Mouse (Mus musculus) midbrain, embryonic 12.5 days (tissue): ENCODE data around the gene Rexo5. TPM values are rescaled to one million over a fixed set of nuclear protein-coding genes. Genes with fewer than 3 reads are reported as not detected.

ENCODE experiments used
- ATAC-seq: fragments of 200-750 bp; cut with Nextera tagmentation; 2 replicates; pipeline ENCODE4 v1.8.0; 2017; ENCODE audit warnings: low read depth, moderate TSS enrichment, moderate library complexity; ENCODE audit not compliant: low FRiP score
- H3K27ac ChIP-seq: fragments of 300-500 bp; sonication (generic); replicated peaks from 2 replicates; pipeline ENCODE4 v1.5.1; 2016; ENCODE audit warnings: mild to moderate bottlenecking
- H3K27me3 ChIP-seq: fragments of 300-500 bp; sonication (generic); 2 replicates; pipeline ENCODE4 v1.6.1; 2016; ENCODE audit warnings: mild to moderate bottlenecking
- H3K36me3 ChIP-seq: fragments of 300-500 bp; sonication (generic); 2 replicates; pipeline ENCODE4 v1.6.1; 2016
- H3K4me1 ChIP-seq: fragments of 300-500 bp; sonication (generic); 2 replicates; pipeline ENCODE4 v1.6.1; 2016
- H3K4me2 ChIP-seq: fragments of 300-500 bp; sonication (generic); replicated peaks from 2 replicates; pipeline ENCODE4 v1.6.1; 2016; ENCODE audit warnings: mild to moderate bottlenecking, moderate library complexity
- H3K4me3 ChIP-seq: fragments of 300-500 bp; sonication (generic); 2 replicates; pipeline ENCODE4 v1.5.1; 2016; ENCODE audit warnings: mild to moderate bottlenecking
- H3K9ac ChIP-seq: fragments of 300-500 bp; sonication (generic); replicated peaks from 2 replicates; pipeline ENCODE4 v1.6.1; 2016; ENCODE audit warnings: mild to moderate bottlenecking, moderate library complexity
- H3K9me3 ChIP-seq: fragments of 300-500 bp; sonication (generic); 2 replicates; pipeline ENCODE4 v1.6.1; 2016; ENCODE audit warnings: mild to moderate bottlenecking
- WGBS: fragments of 180-500 bp; shearing (Covaris S2); methylation state at CpG from one replicate; pipeline ENCODE4 v1.1.7; 2016; 5-methylcytosine and 5-hydroxymethylcytosine counted together
- polyA plus RNA-seq: library from polyadenylated mRNA; unstranded; fragments of >200 nt; fragmentation: Nextera tagmentation; extraction: Ambion mirVana; gene quantifications from 2 replicates; pipeline ENCODE4 v1.2.1, GENCODE M21; 2016

Rexo5 gene
- polyA plus RNA-seq, 1 experiment from 2014 or later = 27.6 TPM

DNA sequence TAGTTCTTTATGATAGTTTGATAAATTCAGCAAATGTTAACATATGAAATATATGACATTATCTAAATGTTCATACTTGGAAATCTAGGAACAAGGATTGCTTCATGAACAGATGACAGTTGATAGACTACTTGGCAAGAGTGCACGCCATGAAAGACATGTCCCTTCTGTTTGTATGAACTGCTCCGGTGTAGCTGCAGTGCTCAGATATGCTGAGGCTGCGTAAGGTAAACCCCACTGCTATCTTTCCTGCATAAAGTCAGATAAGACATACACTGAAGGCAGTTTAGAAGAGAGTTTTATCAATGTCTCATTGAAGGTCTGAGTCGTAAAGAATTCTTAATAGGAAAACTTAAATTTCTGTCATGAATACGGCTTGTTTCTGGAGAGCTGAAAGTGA is 8.9 kb upstream of the Rexo5 start:
- WGBS = 94% methylated on average over 5 of the region's 5 CpGs
- H3K4me3 ChIP-seq = no peak overlapping the region
- no peaks in the 10 kb centered on the region for H3K9me3 ChIP-seq
- ATAC-seq = no peak
- H3K4me2 ChIP-seq = no peak overlapping the region
- H3K27me3 ChIP-seq = no peaks in the 10 kb centered on the region
- no peak overlapping the region for H3K9ac ChIP-seq
- H3K36me3 ChIP-seq = peaks cover 52% of the 10 kb centered on the region
- H3K27ac ChIP-seq = no peak overlapping the region
- H3K4me1 ChIP-seq = no peaks in the 10 kb centered on the region

DNA sequence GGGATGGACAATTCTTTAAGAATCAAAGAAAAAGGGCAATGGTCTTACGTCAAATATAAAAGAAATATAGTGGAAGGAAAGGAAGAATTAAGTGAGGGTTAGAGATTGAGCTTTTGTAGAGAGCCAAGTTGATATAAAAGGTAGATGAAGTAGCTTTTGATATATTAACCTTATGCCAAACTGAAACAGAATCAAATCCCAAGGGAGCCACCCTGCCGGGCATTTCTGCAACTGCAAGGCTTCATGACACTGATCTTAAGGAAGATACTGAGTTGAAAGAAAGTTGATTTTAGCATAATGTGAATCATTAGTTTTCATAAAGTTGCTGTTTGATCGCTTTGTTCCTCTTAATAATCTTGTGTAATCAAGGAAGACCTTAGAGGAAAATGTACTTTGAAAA is 4.8 kb upstream of the Rexo5 start:
- no peak overlapping the region for H3K4me2 ChIP-seq
- peaks cover 51% of the 10 kb centered on the region for H3K36me3 ChIP-seq
- H3K4me1 ChIP-seq = peaks cover 6% of the 10 kb centered on the region; the same call in 1 of the 2 replicates
- no peak overlapping the region for H3K9ac ChIP-seq
- H3K4me3 ChIP-seq = no peak overlapping the region
- no peak for ATAC-seq
- no peaks in the 10 kb centered on the region for H3K27me3 ChIP-seq
- H3K27ac ChIP-seq = no peak overlapping the region
- 93% methylated on average over 3 of the region's 3 CpGs for WGBS
- no peaks in the 10 kb centered on the region for H3K9me3 ChIP-seq

DNA sequence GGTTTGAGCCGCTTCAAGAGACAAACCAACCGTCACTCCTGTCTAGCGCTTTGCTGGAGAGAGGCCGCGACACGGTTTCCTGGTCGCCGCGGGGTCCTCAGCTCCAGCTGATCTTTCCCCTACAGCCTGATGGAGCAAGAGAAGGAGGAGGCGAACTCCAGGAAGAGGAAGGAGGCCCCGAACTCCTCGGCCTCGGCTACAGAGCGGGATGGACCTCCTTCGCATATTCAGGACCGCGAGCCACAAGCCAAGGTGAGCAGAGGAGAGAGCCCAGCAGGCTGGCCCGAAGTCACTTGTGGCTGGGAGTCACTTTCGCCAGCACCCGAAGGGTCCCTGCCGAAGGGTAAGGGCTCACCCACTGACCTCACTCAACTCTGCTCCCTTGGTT is 439 bp downstream of the Rexo5 start:
- under 1% methylated on average over 21 of the region's 21 CpGs for WGBS
- no peaks in the 10 kb centered on the region for H3K9me3 ChIP-seq
- peaks cover 19% of the 10 kb centered on the region for H3K36me3 ChIP-seq
- no peaks in the 10 kb centered on the region for H3K27me3 ChIP-seq
- peaks cover 12% of the 10 kb centered on the region for H3K4me1 ChIP-seq
- H3K4me2 ChIP-seq = peak overlapping the region; percentile 75
- H3K9ac ChIP-seq = peak overlapping the region; percentile 81
- peak overlapping the region; percentile 79 for H3K27ac ChIP-seq
- peak overlapping the region; percentile 75 for H3K4me3 ChIP-seq
- ATAC-seq = no peak; the same call in 1 of the 2 replicates

DNA sequence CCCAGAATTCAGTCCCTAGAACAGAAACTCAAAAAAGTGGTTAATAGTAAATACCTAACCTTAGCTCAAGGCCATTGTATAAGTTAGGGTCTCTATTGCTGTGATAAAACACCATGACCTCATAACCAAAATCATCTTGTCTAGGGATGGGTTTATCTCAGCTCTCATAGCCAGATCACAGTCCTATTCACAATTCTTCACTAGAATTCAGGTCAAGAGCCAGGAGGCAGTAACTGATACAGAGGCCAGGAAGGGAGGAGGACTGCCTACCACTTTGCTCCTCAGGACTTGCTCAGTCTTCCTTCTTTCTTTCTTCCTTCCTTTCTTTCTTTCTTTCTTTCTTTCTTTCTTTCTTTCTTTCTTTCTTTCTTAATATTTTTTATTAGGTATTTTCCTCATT is 1.5 kb downstream of the Rexo5 start:
- peaks cover 14% of the 10 kb centered on the region; the same call in 1 of the 2 replicates for H3K36me3 ChIP-seq
- H3K27ac ChIP-seq = no peak overlapping the region
- peaks cover 12% of the 10 kb centered on the region for H3K4me1 ChIP-seq
- no peaks in the 10 kb centered on the region for H3K9me3 ChIP-seq
- peak overlapping the region; percentile 25 for H3K4me3 ChIP-seq
- H3K9ac ChIP-seq = peak overlapping the region; percentile 25; the same call in 1 of the 2 replicates
- ATAC-seq = no peak
- H3K4me2 ChIP-seq = peak overlapping the region; percentile 48
- H3K27me3 ChIP-seq = no peaks in the 10 kb centered on the region

DNA sequence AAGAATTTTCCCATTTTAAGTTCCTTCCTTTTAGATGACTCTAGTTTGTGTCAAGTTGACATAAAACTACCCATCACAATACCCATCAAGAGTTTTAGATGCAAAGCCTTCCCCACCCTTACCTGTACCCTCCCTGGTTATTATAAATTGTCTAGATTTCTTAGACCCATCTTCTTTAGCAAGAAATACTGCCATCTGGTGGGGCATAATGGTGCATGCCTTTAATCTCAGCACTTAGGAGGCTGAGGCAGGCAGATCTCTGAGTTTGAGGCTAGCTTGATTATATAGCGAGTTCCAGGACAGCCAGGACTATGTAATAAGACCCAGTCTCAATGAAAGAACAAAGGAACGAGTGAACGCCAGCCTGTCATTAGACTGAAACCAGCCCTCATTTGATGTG is 6.7 kb downstream of the Rexo5 start:
- Histone ChIP-seq H3K9ac (no peak overlapping the region), H3K4me3 (no peak overlapping the region), H3K9me3 (no peaks in the 10 kb centered on the region), H3K4me1 (no peaks in the 10 kb centered on the region), H3K27ac (no peak overlapping the region), H3K4me2 (no peak overlapping the region), H3K27me3 (no peaks in the 10 kb centered on the region), H3K36me3 (peaks cover 7% of the 10 kb centered on the region; the same call in 1 of the 2 replicates)
- ATAC-seq = no peak
- 95% methylated on average over 3 of the region's 3 CpGs for WGBS

DNA sequence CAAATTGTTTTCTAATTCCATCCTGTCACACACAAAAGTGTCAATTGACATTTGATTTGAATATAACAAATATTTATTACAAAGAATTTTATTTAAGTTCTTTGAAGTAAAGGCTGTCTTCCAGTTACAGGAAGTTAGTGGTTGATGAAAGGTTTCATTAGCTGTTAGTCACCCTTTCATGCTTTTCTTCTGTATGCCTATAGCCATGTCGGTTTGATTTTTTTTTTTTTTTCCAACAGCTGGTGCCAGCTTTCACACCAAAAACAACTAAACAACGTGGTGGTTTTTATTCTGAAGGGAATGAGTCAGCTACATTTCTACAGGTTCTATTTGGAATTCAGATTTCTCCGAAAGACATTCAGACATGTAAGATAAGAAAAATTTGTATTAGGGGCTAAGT is 7.2 kb downstream of the Rexo5 start:
- H3K4me3 ChIP-seq = no peak overlapping the region
- H3K27me3 ChIP-seq = no peaks in the 10 kb centered on the region
- no peak for ATAC-seq
- H3K9ac ChIP-seq = no peak overlapping the region
- H3K9me3 ChIP-seq = no peaks in the 10 kb centered on the region
- peaks cover 7% of the 10 kb centered on the region; the same call in 1 of the 2 replicates for H3K36me3 ChIP-seq
- H3K4me2 ChIP-seq = no peak overlapping the region
- no peaks in the 10 kb centered on the region for H3K4me1 ChIP-seq
- WGBS = 95% methylated on average over 3 of the region's 3 CpGs
- no peak overlapping the region for H3K27ac ChIP-seq

DNA sequence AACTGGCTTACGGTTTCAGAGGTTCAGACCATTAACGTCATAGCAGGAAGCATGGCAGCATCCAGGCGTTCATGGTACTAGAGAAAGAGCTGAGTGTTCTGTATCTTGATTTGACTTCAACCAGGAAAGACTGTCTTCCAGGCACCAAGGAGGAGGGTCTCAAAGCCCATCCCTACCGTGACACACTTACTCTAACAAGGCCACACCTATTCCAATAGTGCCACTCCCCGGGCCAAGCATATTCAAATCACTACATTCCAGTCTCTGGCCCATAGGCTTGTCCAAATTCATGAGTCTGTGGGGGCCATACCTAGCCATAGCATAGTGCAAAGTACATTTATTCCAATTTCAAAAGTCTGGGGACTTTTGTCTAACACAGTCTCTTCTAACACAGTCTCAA is 13.6 kb downstream of the Rexo5 start:
- H3K4me2 ChIP-seq = no peak overlapping the region
- H3K27me3 ChIP-seq = no peaks in the 10 kb centered on the region
- no peak overlapping the region for H3K9ac ChIP-seq
- no peaks in the 10 kb centered on the region for H3K4me1 ChIP-seq
- H3K36me3 ChIP-seq = peaks cover 26% of the 10 kb centered on the region
- H3K4me3 ChIP-seq = no peak overlapping the region
- no peak for ATAC-seq
- H3K9me3 ChIP-seq = no peaks in the 10 kb centered on the region
- WGBS = 96% methylated on average over 5 of the region's 5 CpGs
- H3K27ac ChIP-seq = no peak overlapping the region

DNA sequence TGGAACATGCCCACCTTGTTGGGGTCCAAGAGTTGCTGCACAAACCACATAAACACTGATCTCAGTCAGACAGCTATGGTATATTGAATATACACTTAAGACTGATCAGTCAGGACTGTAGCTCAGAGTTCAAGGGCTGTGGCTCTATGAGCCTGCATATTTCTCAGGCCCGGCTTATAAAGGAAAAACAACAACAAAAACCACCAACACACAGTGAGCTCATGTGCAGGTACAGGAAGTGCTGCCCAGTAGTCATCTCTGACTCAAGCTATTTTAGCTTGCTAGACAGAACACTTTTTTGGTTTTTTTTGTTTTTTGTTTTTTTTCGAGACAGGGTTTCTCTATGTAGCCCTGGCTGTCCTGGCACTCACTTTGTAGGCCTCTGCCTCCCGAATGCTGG is 14.9 kb downstream of the Rexo5 start:
- Histone ChIP-seq H3K4me2 (no peak overlapping the region), H3K9ac (no peak overlapping the region), H3K4me3 (no peak overlapping the region), H3K36me3 (peaks cover 26% of the 10 kb centered on the region), H3K27me3 (no peaks in the 10 kb centered on the region), H3K4me1 (no peaks in the 10 kb centered on the region), H3K9me3 (no peaks in the 10 kb centered on the region), H3K27ac (no peak overlapping the region)
- 90% methylated on average over 3 of the region's 3 CpGs for WGBS
- no peak for ATAC-seq

DNA sequence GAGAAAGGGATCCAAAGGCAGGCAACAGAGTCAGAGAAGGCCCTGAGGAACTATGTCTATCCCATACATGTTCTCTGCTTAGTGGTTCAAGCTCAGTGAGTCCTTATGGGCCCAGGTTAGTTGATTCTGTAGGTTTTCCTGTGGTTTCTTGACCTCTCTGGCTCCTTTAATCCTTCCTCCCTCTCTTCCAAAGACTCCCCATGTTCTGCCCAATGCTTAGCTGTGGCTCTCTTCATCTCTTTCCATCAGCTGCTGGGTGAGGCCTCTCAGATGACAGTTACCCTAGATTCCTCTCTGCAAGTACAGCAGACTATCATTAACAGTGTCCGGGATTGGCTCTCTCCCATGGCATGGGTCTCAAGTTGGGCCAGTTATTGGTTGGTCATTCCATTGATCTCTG is 41.6 kb downstream of the Rexo5 start:
- Histone ChIP-seq H3K36me3 (0 out of 2 replicates have a peak, but pooled peaks cover 9% of the 10 kb centered on the region), H3K4me2 (no peak overlapping the region), H3K27me3 (no peaks in the 10 kb centered on the region), H3K27ac (no peak overlapping the region), H3K4me3 (no peak overlapping the region), H3K4me1 (no peaks in the 10 kb centered on the region), H3K9ac (no peak overlapping the region), H3K9me3 (no peaks in the 10 kb centered on the region)
- ATAC-seq = no peak
- 97% methylated on average over 1 of the region's 1 CpGs for WGBS

DNA sequence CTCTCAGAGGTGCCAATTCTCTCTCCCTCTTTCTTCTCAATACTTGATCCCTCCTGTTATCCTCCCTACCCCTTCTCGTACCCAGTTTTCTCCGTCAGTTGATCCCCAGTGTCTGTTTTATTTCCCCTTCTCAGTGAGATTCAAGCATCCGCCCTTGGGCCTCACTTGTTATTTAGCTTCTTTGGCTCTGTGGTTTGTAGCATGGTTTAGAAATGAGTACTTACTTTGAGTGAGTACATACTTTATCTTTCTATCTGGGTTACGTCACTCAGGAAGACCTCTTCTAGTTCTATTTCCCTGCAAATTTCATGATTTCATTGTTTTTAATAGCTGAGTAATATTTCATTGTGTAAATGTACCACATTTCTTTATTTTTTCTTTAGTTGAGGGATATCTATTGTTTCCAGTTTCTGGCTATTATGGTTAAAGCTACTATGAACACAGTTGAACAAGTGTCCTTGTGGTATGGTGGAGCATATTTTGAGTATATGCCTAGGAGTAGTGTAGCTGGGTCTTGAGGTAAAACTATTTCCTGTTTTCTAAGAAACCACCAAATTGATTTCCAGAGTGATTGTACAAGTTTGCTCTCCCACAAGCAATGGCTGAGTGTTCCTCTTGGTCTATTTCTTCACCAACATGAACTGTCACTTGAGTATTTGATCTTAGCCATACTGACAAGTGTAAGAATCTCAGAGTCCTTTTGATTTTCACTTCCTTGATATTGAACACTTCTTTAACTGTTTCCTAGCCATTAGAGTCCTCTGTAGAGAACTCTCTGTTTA is 42.4 kb downstream of the Rexo5 start:
- 0 out of 2 replicates have a peak, but pooled peaks cover 9% of the 10 kb centered on the region for H3K36me3 ChIP-seq
- no peaks in the 10 kb centered on the region for H3K9me3 ChIP-seq
- no peaks in the 10 kb centered on the region for H3K27me3 ChIP-seq
- no peak overlapping the region for H3K4me2 ChIP-seq
- no peak overlapping the region for H3K4me3 ChIP-seq
- 95% methylated on average over 4 of the region's 4 CpGs for WGBS
- no peaks in the 10 kb centered on the region for H3K4me1 ChIP-seq
- no peak overlapping the region for H3K9ac ChIP-seq
- H3K27ac ChIP-seq = no peak overlapping the region
- ATAC-seq = no peak

DNA sequence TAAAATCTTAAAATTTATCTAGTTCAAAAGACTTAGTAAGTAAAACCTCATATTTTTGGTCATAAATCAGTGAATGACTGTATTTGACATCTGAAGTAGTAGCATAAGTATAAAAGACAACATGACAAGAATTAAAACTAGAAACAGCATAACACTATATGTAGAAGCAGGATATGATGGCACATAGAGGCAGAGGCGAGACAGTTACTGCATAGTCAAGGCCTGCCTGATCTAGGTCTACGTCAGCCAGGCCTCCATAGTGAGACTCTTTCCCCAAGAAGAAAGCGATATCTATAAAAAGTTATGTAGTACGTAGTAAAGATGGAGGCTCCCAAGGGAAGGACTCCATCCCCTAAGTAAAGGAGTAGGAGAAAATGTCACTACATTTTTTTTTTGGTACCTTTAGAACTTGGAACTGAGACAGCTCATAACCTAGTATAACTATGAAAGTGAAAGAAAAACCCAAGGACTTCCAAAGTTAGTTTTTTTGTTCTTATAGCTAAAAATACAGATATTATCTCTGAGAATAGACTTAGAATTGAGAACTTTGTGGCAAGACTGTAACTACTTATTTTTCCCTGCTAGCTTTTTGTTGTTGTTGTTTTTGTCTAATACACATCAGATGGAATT is 48.1 kb downstream of the Rexo5 start:
- Histone ChIP-seq H3K27me3 (no peaks in the 10 kb centered on the region), H3K36me3 (0 out of 2 replicates have a peak, but pooled peaks cover 5% of the 10 kb centered on the region), H3K4me3 (no peak overlapping the region), H3K27ac (no peak overlapping the region), H3K9ac (no peak overlapping the region), H3K4me1 (no peaks in the 10 kb centered on the region), H3K9me3 (no peaks in the 10 kb centered on the region), H3K4me2 (no peak overlapping the region)
- no peak for ATAC-seq
- WGBS = 96% methylated on average over 4 of the region's 4 CpGs

DNA sequence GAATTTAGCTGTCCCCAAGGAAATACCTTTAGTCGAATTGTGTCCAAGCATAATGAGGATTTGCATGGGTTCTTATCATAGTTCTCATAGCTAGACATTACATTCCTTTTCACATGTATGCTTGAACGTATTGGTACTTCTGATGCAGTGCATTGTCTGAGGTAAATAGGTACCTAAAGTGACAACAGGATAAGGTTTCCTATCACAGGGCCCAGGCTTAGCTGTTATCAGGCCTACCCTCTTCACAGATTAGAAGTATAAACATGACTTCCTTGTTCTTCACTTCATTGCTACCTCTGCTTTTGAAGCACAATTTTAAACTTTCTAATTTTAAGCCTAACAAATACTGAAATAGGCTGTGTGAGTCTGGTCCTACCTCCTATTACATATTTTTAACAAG is 51.7 kb downstream of the Rexo5 start:
- H3K9ac ChIP-seq = no peak overlapping the region
- no peak overlapping the region for H3K4me2 ChIP-seq
- no peaks in the 10 kb centered on the region for H3K4me1 ChIP-seq
- peaks cover 6% of the 10 kb centered on the region; the same call in 1 of the 2 replicates for H3K36me3 ChIP-seq
- no peak for ATAC-seq
- H3K4me3 ChIP-seq = no peak overlapping the region
- H3K27me3 ChIP-seq = no peaks in the 10 kb centered on the region
- WGBS = 90% methylated on average over 2 of the region's 2 CpGs
- no peaks in the 10 kb centered on the region for H3K9me3 ChIP-seq
- H3K27ac ChIP-seq = no peak overlapping the region
